Mouse (Mus musculus) heart, postnatal 0 days (tissue): ENCODE measurements at regions not wholly inside any gene's neighbourhood (a gene's known extent, or its start where the extent isn't known, plus 50 kb on each side); places are given as distances from the start of the nearest gene placed in this dataset.

Experiments
- CTCF ChIP-seq: IDR thresholded peaks from 2 replicates; pipeline ENCODE4 v1.5.1; 2016; ENCODE audit warnings: antibody characterized with exemption, control low read depth, low read depth
- EP300 ChIP-seq: IDR thresholded peaks from 2 replicates; pipeline ENCODE4 v1.6.1; 2016; ENCODE audit warnings: antibody characterized with exemption, low read depth

GRCm38 (mm10) chr9:113040885-113041284 is 667.2 kb downstream of the Pdcd6ip start:
- TF ChIP-seq EP300 (no peak), CTCF (no peak)
